Mouse (Mus musculus): Measurements from ENCODE around the gene Zfp385b. TPM values are rescaled to one million over a fixed set of nuclear protein-coding genes. Genes with fewer than 3 reads are reported as not detected.

The Zfp385b gene
- total RNA-seq, 1 experiment from 2014 or later: 0.12 TPM

DNA sequence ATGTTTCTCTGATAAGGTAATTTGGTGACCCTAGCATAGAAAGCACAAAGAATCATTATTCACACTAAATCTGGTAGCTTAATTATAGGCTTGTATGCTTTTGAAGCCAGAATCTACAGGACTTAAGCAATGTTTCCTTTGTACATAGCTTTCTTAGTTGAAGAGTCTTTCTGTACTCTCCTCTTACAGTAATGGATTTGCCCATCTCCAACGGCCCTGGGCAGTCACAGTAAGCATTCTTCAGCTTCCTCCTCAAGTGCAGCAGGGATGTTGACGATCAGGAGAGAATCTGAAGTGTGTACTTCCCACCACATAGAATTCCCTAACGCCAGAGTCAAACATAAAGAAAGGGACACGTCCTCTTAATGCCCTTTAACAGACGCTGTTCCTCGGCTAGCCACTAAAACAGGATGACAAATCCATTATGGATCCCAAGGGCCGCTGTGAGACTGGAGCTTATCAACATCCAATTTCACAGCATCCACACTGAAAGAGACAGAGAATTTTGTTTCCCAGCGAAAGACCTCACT lies 370.4 kb downstream of the Zfp385b start:
- ATAC-seq (ENCODE audit: extremely low read depth, insufficient number of reproducible peaks, low FRiP score, poor library complexity, severe bottlenecking): no peak

GRCm38 (mm10) chr2:77444282-77444681 lies 375.2 kb downstream of the Zfp385b start:
- no peak for ATAC-seq (ENCODE audit: extremely low read depth, insufficient number of reproducible peaks, low FRiP score, poor library complexity, severe bottlenecking)

- no peak for ATAC-seq (ENCODE audit: extremely low read depth, insufficient number of reproducible peaks, low FRiP score, poor library complexity, severe bottlenecking)
Measured at GRCm38 (mm10) chr2:77440591-77440990, 378.8 kb downstream of the Zfp385b start.

- no peak for ATAC-seq (ENCODE audit: extremely low read depth, insufficient number of reproducible peaks, low FRiP score, poor library complexity, severe bottlenecking)
Measured at GRCm38 (mm10) chr2:77436241-77436759, 383.1 kb downstream of the Zfp385b start.

DNA sequence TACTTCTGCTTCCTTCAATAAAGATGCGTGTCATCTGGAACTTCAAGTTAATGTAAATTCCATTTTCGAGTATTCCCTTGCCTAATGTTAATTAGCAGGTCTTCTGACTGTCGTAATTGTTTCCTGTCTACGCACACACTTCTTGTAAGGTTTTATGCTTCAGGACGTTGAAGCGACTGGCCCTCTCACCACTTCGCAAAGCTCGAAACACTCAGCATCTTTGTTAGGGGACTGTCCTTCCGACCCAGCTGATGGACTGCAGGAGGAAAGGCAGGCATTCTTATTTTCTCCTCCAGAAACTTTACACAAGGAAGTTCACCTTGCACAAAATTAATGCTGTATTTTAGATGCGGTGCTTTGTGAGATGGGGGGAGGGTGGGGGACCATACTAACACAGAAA lies 400.0 kb downstream of the Zfp385b start:
- no peak for ATAC-seq (ENCODE audit: extremely low read depth, insufficient number of reproducible peaks, low FRiP score, poor library complexity, severe bottlenecking)

DNA sequence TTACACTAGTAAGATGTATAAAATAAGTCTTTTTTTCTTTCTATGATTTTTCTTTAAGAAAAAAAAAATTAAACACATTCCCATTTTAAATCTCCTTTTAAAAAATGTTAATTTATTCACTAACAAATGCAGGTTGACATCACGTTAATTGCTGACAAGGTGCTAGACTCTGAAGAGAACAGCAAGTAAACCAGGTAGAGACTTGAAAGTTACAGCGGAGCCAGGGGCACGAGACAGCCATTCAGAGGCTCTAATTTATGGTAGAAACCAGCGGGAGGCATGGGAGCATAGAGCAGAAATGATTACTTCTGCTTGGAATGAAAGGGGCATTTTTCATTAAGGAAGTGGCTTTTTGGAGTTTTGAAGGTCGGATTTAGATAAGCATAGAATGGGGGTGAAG lies 401.4 kb downstream of the Zfp385b start:
- no peak for ATAC-seq (ENCODE audit: extremely low read depth, insufficient number of reproducible peaks, low FRiP score, poor library complexity, severe bottlenecking)

GRCm38 (mm10) chr2:77412171-77412570 lies 407.3 kb downstream of the Zfp385b start:
- ATAC-seq (ENCODE audit: extremely low read depth, insufficient number of reproducible peaks, low FRiP score, poor library complexity, severe bottlenecking): no peak

DNA sequence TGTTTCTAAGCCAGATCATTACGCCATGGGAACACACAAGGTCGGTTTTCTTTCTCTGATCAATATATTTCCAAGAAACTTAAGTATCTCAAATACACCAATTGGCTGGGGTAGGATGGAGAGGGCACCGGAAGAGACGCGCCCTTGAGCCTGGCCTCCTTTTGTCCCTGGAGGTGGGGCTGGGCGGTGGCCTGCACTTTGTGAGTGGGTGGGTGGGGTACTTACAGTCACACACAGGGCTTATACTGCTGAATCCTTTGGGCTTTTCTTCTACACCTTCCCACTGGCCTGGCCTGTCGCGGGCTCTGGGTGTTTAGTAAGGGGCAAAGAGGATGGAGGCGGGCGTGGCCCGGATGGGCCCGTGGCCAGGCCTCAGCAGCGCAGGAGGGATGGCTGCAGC lies 407.8 kb downstream of the Zfp385b start:
- no peak for ATAC-seq (ENCODE audit: extremely low read depth, insufficient number of reproducible peaks, low FRiP score, poor library complexity, severe bottlenecking)

GRCm38 (mm10) chr2:77409521-77410135 lies 409.8 kb downstream of the Zfp385b start:
- no peak for ATAC-seq (ENCODE audit: extremely low read depth, insufficient number of reproducible peaks, low FRiP score, poor library complexity, severe bottlenecking)

DNA sequence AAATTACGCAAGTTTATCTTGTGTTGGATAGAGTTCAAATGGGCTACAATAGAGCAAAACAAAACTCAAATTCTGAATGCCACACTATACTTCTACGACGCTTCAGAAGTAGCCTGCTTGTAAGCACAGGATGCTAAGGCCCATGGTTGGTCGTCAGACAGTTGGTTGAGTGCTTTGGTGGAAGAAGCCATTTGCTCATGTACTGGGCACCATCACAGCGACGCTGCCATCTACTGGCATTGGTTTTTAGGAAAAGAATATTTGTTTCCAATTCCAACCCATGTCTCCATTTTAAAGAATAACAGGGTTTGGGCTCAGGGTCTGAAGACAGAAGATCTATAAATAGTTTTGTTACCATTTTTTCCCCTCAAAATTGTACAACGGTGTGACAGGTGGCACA lies 410.5 kb downstream of the Zfp385b start:
- no peak for ATAC-seq (ENCODE audit: extremely low read depth, insufficient number of reproducible peaks, low FRiP score, poor library complexity, severe bottlenecking)

DNA sequence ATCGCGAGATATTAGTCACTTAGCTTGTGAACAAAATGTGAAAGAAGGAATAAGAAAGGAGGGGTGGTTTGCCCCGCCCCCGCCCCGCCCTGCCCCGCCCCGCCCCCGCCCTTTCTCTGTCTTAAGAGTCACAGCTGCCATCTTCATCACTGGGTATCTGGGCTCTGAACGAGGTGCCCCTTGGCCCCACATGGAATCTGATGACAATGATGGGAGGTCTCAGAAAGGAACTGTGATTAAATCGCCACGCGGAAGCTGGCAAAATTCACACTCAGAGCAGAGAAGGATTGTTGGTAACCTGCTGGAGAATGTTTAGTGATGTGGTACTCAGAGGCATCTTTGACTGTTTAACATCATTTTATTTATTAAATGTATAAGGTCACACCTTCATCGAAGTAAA lies 417.1 kb downstream of the Zfp385b start:
- ATAC-seq (ENCODE audit: extremely low read depth, insufficient number of reproducible peaks, low FRiP score, poor library complexity, severe bottlenecking): no peak

GRCm38 (mm10) chr2:77401438-77402235 lies 417.8 kb downstream of the Zfp385b start:
- no peak for ATAC-seq (ENCODE audit: extremely low read depth, insufficient number of reproducible peaks, low FRiP score, poor library complexity, severe bottlenecking)

GRCm38 (mm10) chr2:77393881-77394280 lies 425.6 kb downstream of the Zfp385b start:
- no peak for ATAC-seq (ENCODE audit: extremely low read depth, insufficient number of reproducible peaks, low FRiP score, poor library complexity, severe bottlenecking)

- no peak for ATAC-seq (ENCODE audit: extremely low read depth, insufficient number of reproducible peaks, low FRiP score, poor library complexity, severe bottlenecking)
Measured at GRCm38 (mm10) chr2:77388186-77388585, 431.3 kb downstream of the Zfp385b start.

DNA sequence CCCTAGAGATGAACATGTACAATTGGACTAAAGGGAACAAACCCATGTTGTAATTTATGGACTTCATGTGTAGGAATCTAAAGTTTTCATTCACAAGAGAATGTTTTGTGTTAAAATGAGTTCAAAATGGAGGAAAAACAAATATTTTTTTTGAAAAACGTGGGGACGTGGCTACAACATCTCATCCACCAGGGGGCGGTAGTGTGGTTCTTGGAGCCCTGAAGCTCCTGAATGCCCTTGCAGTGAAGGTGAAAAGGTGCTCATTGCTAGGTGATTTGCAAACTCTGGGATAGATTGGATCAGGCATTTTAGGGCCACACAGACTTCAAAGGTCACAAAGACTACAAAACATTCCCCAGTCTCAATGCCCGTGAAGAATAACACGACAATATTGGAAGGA lies 432.9 kb downstream of the Zfp385b start:
- no peak for ATAC-seq (ENCODE audit: extremely low read depth, insufficient number of reproducible peaks, low FRiP score, poor library complexity, severe bottlenecking)

- ATAC-seq (ENCODE audit: extremely low read depth, insufficient number of reproducible peaks, low FRiP score, poor library complexity, severe bottlenecking): no peak
Measured at GRCm38 (mm10) chr2:77382766-77383165, 436.7 kb downstream of the Zfp385b start.

DNA sequence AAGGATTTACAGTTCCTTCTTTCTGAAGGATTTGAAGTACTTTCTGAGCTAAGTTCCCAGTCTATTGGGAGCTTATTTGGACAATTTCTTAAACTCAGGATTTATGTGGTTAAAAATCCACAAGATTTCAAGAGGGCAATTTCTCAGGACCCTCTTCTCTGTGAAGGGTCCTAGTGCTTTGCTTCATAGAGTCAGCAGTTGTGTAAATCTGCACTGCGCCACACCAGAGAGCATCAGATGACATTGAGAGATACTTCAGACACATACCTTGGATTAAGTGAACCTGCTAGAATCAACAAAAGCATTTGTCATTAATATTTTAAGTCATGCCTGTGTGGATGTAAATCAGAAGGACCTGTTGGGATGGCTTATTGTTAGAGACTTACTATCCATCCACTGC lies 439.5 kb downstream of the Zfp385b start:
- ATAC-seq (ENCODE audit: extremely low read depth, insufficient number of reproducible peaks, low FRiP score, poor library complexity, severe bottlenecking): no peak

GRCm38 (mm10) chr2:77379332-77379731 lies 440.1 kb downstream of the Zfp385b start:
- no peak for ATAC-seq (ENCODE audit: extremely low read depth, insufficient number of reproducible peaks, low FRiP score, poor library complexity, severe bottlenecking)

GRCm38 (mm10) chr2:77376823-77377222 lies 442.6 kb downstream of the Zfp385b start:
- ATAC-seq (ENCODE audit: extremely low read depth, insufficient number of reproducible peaks, low FRiP score, poor library complexity, severe bottlenecking): no peak

GRCm38 (mm10) chr2:77375155-77375554 lies 444.3 kb downstream of the Zfp385b start:
- no peak for ATAC-seq (ENCODE audit: extremely low read depth, insufficient number of reproducible peaks, low FRiP score, poor library complexity, severe bottlenecking)

All from neutrophil, adult 5-6 weeks (primary cell).